Mouse (Mus musculus) megakaryocyte-erythroid progenitor cell, adult 5-6 weeks (primary cell): Measurements from ENCODE around the gene Tollip. TPM values are rescaled to one million over a fixed set of nuclear protein-coding genes. Genes with fewer than 3 reads are reported as not detected.

ENCODE experiments used
- total RNA-seq, 2 experiments: library from RNA; stranded (forward) in 1 of 2; stranded (reverse) in 1 of 2; fragments of 200-1000, 215-1000 nt in 1 of 2; fragments of >200 nt in 1 of 2; fragmentation: Nextera tagmentation in 1 of 2; gene quantifications; 2 replicates each; pipeline ENCODE4 v1.2.3; 2014 to 2017

The Tollip gene
- total RNA-seq, 2 experiments from 2014 or later: 24.6 to 25.2 TPM

Other genes starting within 250 kb of the Tollip start
- not detected in 2 replicates for gene Muc2, start 228.2 kb downstream of the Tollip start, total RNA-seq (2014; fragmentation: Nextera tagmentation)
- not detected in 2 replicates for gene Muc2, start 228.2 kb downstream of the Tollip start, total RNA-seq (2017)
- gene Muc5ac, start 129.5 kb downstream of the Tollip start, total RNA-seq (2014; fragmentation: Nextera tagmentation): not detected in 2 replicates
- gene Muc5ac, start 129.5 kb downstream of the Tollip start, total RNA-seq (2017): not detected in 2 replicates
- gene Muc5b, start 79.4 kb downstream of the Tollip start, total RNA-seq (2014; fragmentation: Nextera tagmentation): not detected in 2 replicates
- not detected in 2 replicates for gene Muc5b, start 79.4 kb downstream of the Tollip start, total RNA-seq (2017)
- not detected in 2 replicates for gene Brsk2, start 31.2 kb upstream of the Tollip start, total RNA-seq (2014; fragmentation: Nextera tagmentation)
- gene Brsk2, start 31.2 kb upstream of the Tollip start, total RNA-seq (2017): 0.05 TPM in 1 of 2 replicates, not detected in the other
- 39.5 and 41.5 TPM in 2 replicates for gene Mob2, start 142.6 kb upstream of the Tollip start, total RNA-seq (2014; fragmentation: Nextera tagmentation)
- 36.2 and 37.3 TPM in 2 replicates for gene Mob2, start 142.6 kb upstream of the Tollip start, total RNA-seq (2017)
- gene Dusp8, start 177.3 kb upstream of the Tollip start, total RNA-seq (2014; fragmentation: Nextera tagmentation): 0.25 TPM in 1 of 2 replicates, not detected in the other
- 0.04 and 1.1 TPM in 2 replicates for gene Dusp8, start 177.3 kb upstream of the Tollip start, total RNA-seq (2017)
- not detected in 2 replicates for gene Gm45618, start 202.2 kb upstream of the Tollip start, total RNA-seq (2014; fragmentation: Nextera tagmentation)
- gene Gm45618, start 202.2 kb upstream of the Tollip start, total RNA-seq (2017): not detected in 2 replicates
- not detected in 2 replicates for gene Gm39115, start 217.5 kb upstream of the Tollip start, total RNA-seq (2014; fragmentation: Nextera tagmentation)
- gene Gm39115, start 217.5 kb upstream of the Tollip start, total RNA-seq (2017): not detected in 2 replicates
- not detected in 2 replicates for gene Gm45337, start 226.1 kb upstream of the Tollip start, total RNA-seq (2014; fragmentation: Nextera tagmentation)
- gene Gm45337, start 226.1 kb upstream of the Tollip start, total RNA-seq (2017): not detected in 2 replicates
- gene Gm29735, start 238.6 kb upstream of the Tollip start, total RNA-seq (2014; fragmentation: Nextera tagmentation): not detected in 2 replicates
- gene Gm29735, start 238.6 kb upstream of the Tollip start, total RNA-seq (2017): not detected in 2 replicates
- gene Gm4553, start 247.2 kb upstream of the Tollip start, total RNA-seq (2014; fragmentation: Nextera tagmentation): not detected in 2 replicates
- not detected in 2 replicates for gene Gm4553, start 247.2 kb upstream of the Tollip start, total RNA-seq (2017)